Mouse (Mus musculus) macrophage (primary cell): ENCODE data around the gene Gabrp. TPM values are rescaled to one million over a fixed set of nuclear protein-coding genes. Genes with fewer than 3 reads are reported as not detected.

ENCODE experiments used
- polyA plus RNA-seq: library from polyadenylated mRNA; stranded (reverse); fragments of 250-400 nt; gene quantifications from 3 replicates; pipeline ENCODE4 v1.2.4, GENCODE M21; 2018; ENCODE audit warnings: inconsistent platforms

The Gabrp gene
- polyA plus RNA-seq, 1 experiment from 2014 or later = not detected

Other genes with a start within 250 kb of the Gabrp start
- gene Ranbp17, start 65.2 kb downstream of the Gabrp start, polyA plus RNA-seq = not detected in 3 replicates
- not detected in 3 replicates for gene D130052B06Rik, start 20.3 kb upstream of the Gabrp start, polyA plus RNA-seq